Mouse (Mus musculus) intestine, embryonic 14.5 days (tissue): ENCODE results near the gene Raf1. TPM values are rescaled to one million over a fixed set of nuclear protein-coding genes. Genes with fewer than 3 reads are reported as not detected.

Experiments
- ATAC-seq: fragments of 200-750 bp; cut with Nextera tagmentation; replicated peaks from 2 replicates; pipeline ENCODE4 v1.8.0; 2017; ENCODE audit warnings: low read depth, moderate number of reproducible peaks, moderate TSS enrichment, moderate library complexity; ENCODE audit not compliant: low FRiP score, low TSS enrichment
- DNase-seq: peaks from one replicate; pipeline ENCODE4 v3.0.0-alpha.2; 2018; ENCODE audit warnings: low spot score
- H3K27ac ChIP-seq: fragments of 300-500 bp; sonication (generic); 2 replicates; pipeline ENCODE4 v1.5.1; 2014; ENCODE audit warnings: low read depth, mild to moderate bottlenecking, control low read depth
- H3K27me3 ChIP-seq: fragments of 300-500 bp; sonication (generic); replicated peaks from 2 replicates; pipeline ENCODE4 v1.6.1; 2014; ENCODE audit warnings: low read length, control low read depth; ENCODE audit not compliant: control insufficient read depth, insufficient read depth
- H3K36me3 ChIP-seq: fragments of 300-500 bp; sonication (generic); 2 replicates; pipeline ENCODE4 v1.6.1; 2014; ENCODE audit warnings: low read length, control low read depth; ENCODE audit not compliant: control insufficient read depth, insufficient read depth
- H3K4me1 ChIP-seq: fragments of 300-500 bp; sonication (generic); replicated peaks from 2 replicates; pipeline ENCODE4 v1.6.1; 2014; ENCODE audit warnings: low read length, control low read depth, mixed read lengths; ENCODE audit not compliant: control insufficient read depth, insufficient read depth
- H3K4me2 ChIP-seq: fragments of 300-500 bp; sonication (generic); 2 replicates; pipeline ENCODE4 v1.6.1; 2014; ENCODE audit warnings: low read length
- H3K4me3 ChIP-seq: fragments of 300-500 bp; sonication (generic); 2 replicates; pipeline ENCODE4 v1.5.1; 2014; ENCODE audit warnings: low read depth, low read length, control low read depth, mixed read lengths
- H3K9ac ChIP-seq: fragments of 300-500 bp; sonication (generic); 2 replicates; pipeline ENCODE4 v1.6.1; 2014; ENCODE audit warnings: mild to moderate bottlenecking, low read length
- H3K9me3 ChIP-seq: fragments of 300-500 bp; sonication (generic); 2 replicates; pipeline ENCODE4 v1.6.1; 2016; ENCODE audit warnings: low read length, control low read depth; ENCODE audit not compliant: control insufficient read depth
- WGBS: fragments of 180-500 bp; shearing (Covaris S2); extraction: QIAGEN DNeasy Blood & Tissue Kit; methylation state at CpG from one replicate; pipeline ENCODE4 v1.1.7; 2014; 5-methylcytosine and 5-hydroxymethylcytosine counted together
- polyA plus RNA-seq: library from polyadenylated mRNA; unstranded; fragments of >200 nt; fragmentation: Nextera tagmentation; extraction: Ambion mirVana; gene quantifications from 2 replicates; pipeline ENCODE4 v1.2.1, GENCODE M21; 2014

Gene Raf1
- polyA plus RNA-seq = 114 and 122 TPM in 2 replicates

- under 1% methylated on average over 51 of the region's 51 CpGs for WGBS
Observed at GRCm38 (mm10) chr6:115676452-115677128, at the start of gene Raf1. TSS of gene Raf1 (minus strand) at chr6:115676635.

DNA sequence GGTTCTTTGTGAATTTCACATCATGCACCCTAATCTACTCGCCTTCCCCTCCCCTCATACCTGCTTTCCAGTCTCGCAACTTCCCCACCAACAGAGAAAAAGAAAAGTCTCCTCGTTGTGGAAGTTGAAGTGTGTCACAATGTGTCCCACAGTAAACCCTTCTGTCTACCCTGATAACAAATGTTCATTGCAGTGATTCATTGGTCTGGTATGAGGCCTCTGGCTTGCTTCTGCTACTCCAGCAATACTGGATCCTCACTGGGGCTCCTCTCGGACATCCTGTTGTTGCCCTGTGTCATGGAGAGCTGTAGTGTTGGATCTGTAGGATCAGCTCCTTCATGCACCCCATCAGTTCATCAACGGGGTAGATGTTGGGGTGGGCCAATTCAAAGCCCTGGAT lies 45.8 kb upstream of the Raf1 start:
- Histone ChIP-seq H3K9me3 (no peaks in the 10 kb centered on the region), H3K36me3 (no peaks in the 10 kb centered on the region), H3K4me1 (peaks cover 6% of the 10 kb centered on the region), H3K4me3 (no peak overlapping the region), H3K9ac (no peak overlapping the region), H3K4me2 (no peak overlapping the region), H3K27ac (no peak overlapping the region), H3K27me3 (no peaks in the 10 kb centered on the region)
- 79% methylated on average over 5 of the region's 5 CpGs for WGBS
- no peak for ATAC-seq
- DNase-seq = no peak

More at GRCm38 (mm10) chr6:115676452-115677128, at the start of gene Raf1:
- Histone ChIP-seq H3K4me2 (peak within 1 kb of the TSS; percentile 73), H3K4me3 (peak within 1 kb of the TSS; percentile 73), H3K36me3 (no peaks in the 10 kb centered on the region), H3K9ac (peak within 1 kb of the TSS; percentile 98), H3K9me3 (no peaks in the 10 kb centered on the region), H3K4me1 (peaks cover 11% of the 10 kb centered on the region), H3K27ac (peak within 1 kb of the TSS; percentile 98), H3K27me3 (no peaks in the 10 kb centered on the region)
- peak; percentile 99 for ATAC-seq
- DNase-seq = peak; percentile 97

- peak; percentile 74 for DNase-seq
- peaks cover 12% of the 10 kb centered on the region for H3K4me1 ChIP-seq
- H3K4me2 ChIP-seq = peak overlapping the region; percentile 46
- 2% methylated on average over 15 of the region's 15 CpGs for WGBS
- H3K4me3 ChIP-seq = no peak overlapping the region
- H3K27me3 ChIP-seq = no peaks in the 10 kb centered on the region
- H3K9me3 ChIP-seq = no peaks in the 10 kb centered on the region
- H3K36me3 ChIP-seq = no peaks in the 10 kb centered on the region
- peak overlapping the region; percentile 27; the same call in 1 of the 2 replicates for H3K9ac ChIP-seq
- peak overlapping the region; percentile 84 for H3K27ac ChIP-seq
- peak; percentile 89 for ATAC-seq
Observed at GRCm38 (mm10) chr6:115717715-115718558, 41.5 kb upstream of the Raf1 start.

DNA sequence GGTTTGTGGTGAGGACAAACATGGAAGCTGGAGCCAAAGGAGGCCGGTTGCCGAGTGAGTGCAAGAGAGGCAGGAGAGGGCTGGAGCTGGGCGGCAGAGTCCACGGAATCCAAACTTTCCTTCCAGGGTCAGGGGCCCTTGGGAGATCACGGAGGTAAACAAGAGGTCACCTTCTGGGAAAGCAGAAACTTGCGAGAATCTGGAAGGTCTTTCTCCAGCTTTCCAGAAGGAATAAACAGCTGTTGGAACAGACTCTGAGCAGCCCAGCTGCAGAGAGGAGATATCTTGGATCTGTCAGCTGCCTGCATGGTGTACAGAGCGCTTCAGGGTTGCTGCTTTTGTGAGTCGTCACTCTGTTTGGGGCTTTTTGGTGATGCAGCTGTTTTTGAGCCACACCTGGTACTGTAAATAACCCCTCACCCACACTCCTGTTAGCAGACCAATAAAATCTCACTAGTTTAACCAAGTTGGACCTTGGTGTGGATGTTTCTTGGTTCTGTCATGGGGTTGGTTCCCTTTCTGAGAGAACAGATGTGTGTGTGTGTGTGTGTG lies 40.7 kb upstream of the Raf1 start:
- Histone ChIP-seq H3K9ac (no peak overlapping the region), H3K4me3 (no peak overlapping the region), H3K4me1 (peaks cover 12% of the 10 kb centered on the region), H3K9me3 (no peaks in the 10 kb centered on the region), H3K4me2 (peak overlapping the region; percentile 46), H3K27ac (peak overlapping the region; percentile 54; the same call in 1 of the 2 replicates), H3K36me3 (no peaks in the 10 kb centered on the region), H3K27me3 (no peaks in the 10 kb centered on the region)
- peak; percentile 68 for DNase-seq
- peak; percentile 71 for ATAC-seq
- WGBS = 12% methylated on average over 8 of the region's 8 CpGs

GRCm38 (mm10) chr6:115711261-115711660 lies 34.8 kb upstream of the Raf1 start:
- ATAC-seq (no peak), DNase-seq (no peak)
- Histone ChIP-seq H3K4me2 (no peak overlapping the region), H3K9ac (no peak overlapping the region), H3K4me3 (no peak overlapping the region), H3K36me3 (no peaks in the 10 kb centered on the region), H3K4me1 (no peaks in the 10 kb centered on the region), H3K27me3 (no peaks in the 10 kb centered on the region), H3K9me3 (no peaks in the 10 kb centered on the region), H3K27ac (no peak overlapping the region)
- WGBS = 78% methylated on average over 2 of the region's 3 CpGs

GRCm38 (mm10) chr6:115702901-115703300 lies 26.5 kb upstream of the Raf1 start:
- no peak overlapping the region for H3K9ac ChIP-seq
- H3K4me1 ChIP-seq = no peaks in the 10 kb centered on the region
- H3K4me3 ChIP-seq = no peak overlapping the region
- no peak for ATAC-seq
- WGBS = 79% methylated on average over 5 of the region's 5 CpGs
- no peak overlapping the region for H3K27ac ChIP-seq
- DNase-seq = no peak
- H3K36me3 ChIP-seq = no peaks in the 10 kb centered on the region
- no peaks in the 10 kb centered on the region for H3K9me3 ChIP-seq
- no peaks in the 10 kb centered on the region for H3K27me3 ChIP-seq
- no peak overlapping the region for H3K4me2 ChIP-seq

- DNase-seq = no peak
- H3K27me3 ChIP-seq = no peaks in the 10 kb centered on the region
Observed at GRCm38 (mm10) chr6:115701302-115701701, 24.9 kb upstream of the Raf1 start.

DNA sequence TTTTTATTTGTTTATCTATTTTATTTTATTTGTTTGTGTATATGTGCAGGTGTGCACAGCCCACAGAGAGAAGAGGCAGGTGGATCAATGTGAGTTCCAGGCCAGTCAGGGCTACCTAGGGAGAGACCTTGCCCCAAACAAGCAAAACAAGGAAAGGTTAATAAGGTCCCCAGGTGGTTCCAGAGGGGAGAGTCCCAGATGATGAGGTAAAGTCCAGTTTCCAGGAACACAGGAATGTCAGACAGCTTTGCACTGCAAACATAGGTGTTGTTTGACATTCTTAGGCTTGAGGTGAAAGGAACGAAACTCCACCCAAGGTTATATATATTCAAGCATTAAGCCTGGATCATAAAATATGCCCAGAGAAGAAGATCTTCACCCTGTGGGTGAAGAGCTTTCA lies 24.3 kb upstream of the Raf1 start:
- 76% methylated on average over 1 of the region's 1 CpGs for WGBS
- ATAC-seq = no peak
- Histone ChIP-seq H3K9me3 (no peaks in the 10 kb centered on the region), H3K36me3 (no peaks in the 10 kb centered on the region), H3K4me3 (no peak overlapping the region), H3K27me3 (no peaks in the 10 kb centered on the region), H3K4me1 (no peaks in the 10 kb centered on the region), H3K27ac (no peak overlapping the region), H3K9ac (no peak overlapping the region), H3K4me2 (no peak overlapping the region)
- DNase-seq = no peak

More at GRCm38 (mm10) chr6:115701302-115701701, 24.9 kb upstream of the Raf1 start:
- 55% methylated on average over 11 of the region's 11 CpGs for WGBS
- ATAC-seq = no peak
- Histone ChIP-seq H3K9me3 (no peaks in the 10 kb centered on the region), H3K27ac (no peak overlapping the region), H3K4me3 (no peak overlapping the region), H3K4me1 (no peaks in the 10 kb centered on the region), H3K9ac (no peak overlapping the region), H3K36me3 (no peaks in the 10 kb centered on the region), H3K4me2 (no peak overlapping the region)
